Mouse (Mus musculus) thymus, postnatal 10 days (tissue): ENCODE measurements around the gene Plekhh2.

Source experiments
- DNase-seq, 2 experiments: peaks; one replicate each; pipeline ENCODE4 v3.0.0; 2021; ENCODE audit warnings: low spot score in 2 of 2

Plekhh2 gene

GRCm38 (mm10) chr17:84641893-84642292, 130.2 kb downstream of the Plekhh2 start:
- peak; percentile 35 to 63 for DNase-seq

GRCm38 (mm10) chr17:84642324-84642723, 130.6 kb downstream of the Plekhh2 start:
- DNase-seq, result no peak

GRCm38 (mm10) chr17:84644292-84645050, 132.8 kb downstream of the Plekhh2 start:
- DNase-seq, result no peak

GRCm38 (mm10) chr17:84645119-84645518, 133.4 kb downstream of the Plekhh2 start:
- DNase-seq, result no peak

GRCm38 (mm10) chr17:84645894-84646293, 134.2 kb downstream of the Plekhh2 start:
- DNase-seq, result no peak

- DNase-seq, result no peak
These were observed 134.8 kb downstream of the Plekhh2 start for GRCm38 (mm10) chr17:84646477-84646876.

- DNase-seq, result no peak
These were observed 135.9 kb downstream of the Plekhh2 start for GRCm38 (mm10) chr17:84647630-84648029.

- no peak for DNase-seq
These were observed 138.8 kb downstream of the Plekhh2 start for GRCm38 (mm10) chr17:84650302-84651017.

GRCm38 (mm10) chr17:84653544-84653943, 141.8 kb downstream of the Plekhh2 start:
- no peak for DNase-seq

GRCm38 (mm10) chr17:84656205-84656604, 144.5 kb downstream of the Plekhh2 start:
- no peak for DNase-seq

GRCm38 (mm10) chr17:84656653-84657421, 145.1 kb downstream of the Plekhh2 start:
- no peak for DNase-seq

GRCm38 (mm10) chr17:84657422-84657732, 145.7 kb downstream of the Plekhh2 start:
- DNase-seq, result no peak

- DNase-seq, result no peak
These were observed 146.1 kb downstream of the Plekhh2 start for GRCm38 (mm10) chr17:84657782-84658181.

GRCm38 (mm10) chr17:84658195-84658594, 146.5 kb downstream of the Plekhh2 start:
- DNase-seq, result no peak

GRCm38 (mm10) chr17:84658951-84659350, 147.3 kb downstream of the Plekhh2 start:
- DNase-seq, result no peak

GRCm38 (mm10) chr17:84665053-84665452, 153.4 kb downstream of the Plekhh2 start:
- DNase-seq, result no peak

- no peak for DNase-seq
These were observed 154.0 kb downstream of the Plekhh2 start for GRCm38 (mm10) chr17:84665691-84666090.

GRCm38 (mm10) chr17:84667848-84668247, 156.2 kb downstream of the Plekhh2 start:
- DNase-seq, result no peak
